Mouse (Mus musculus) right cerebral cortex, adult 2 months (tissue): ENCODE data around the gene Trpc4ap.
"Not testable (repeated sequence)": the region's sequence is repeated elsewhere in the genome, so short reads cannot be mapped to it uniquely, and the experiment has no call there.

Experiments used
- DNase-seq, 2 experiments: peaks; one replicate each; pipeline ENCODE4 v3.0.0; 2021 to 2022; ENCODE audit warnings: low spot score in 2 of 2

The Trpc4ap gene

DNA sequence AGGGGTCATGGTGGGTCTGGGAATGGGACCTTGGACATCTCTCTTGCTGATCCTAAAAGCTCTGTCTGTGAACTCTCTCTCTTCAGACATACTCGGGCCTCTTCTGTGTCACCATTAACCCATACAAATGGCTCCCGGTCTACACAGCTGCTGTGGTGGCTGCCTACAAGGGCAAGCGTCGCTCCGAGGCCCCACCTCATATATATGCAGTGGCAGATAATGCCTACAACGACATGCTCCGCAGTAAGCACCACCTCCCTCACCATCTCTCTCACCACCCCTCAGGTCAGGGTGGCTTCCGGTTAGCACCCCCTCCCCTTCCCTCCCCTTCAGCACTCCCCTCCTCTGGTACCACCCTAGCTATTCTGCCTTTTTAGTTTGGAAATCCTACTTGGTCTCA lies 78.2 kb downstream of the Trpc4ap start:
- no peak for DNase-seq

- DNase-seq = no peak
Observed at GRCm38 (mm10) chr2:155613326-155613755, 78.8 kb downstream of the Trpc4ap start.

DNA sequence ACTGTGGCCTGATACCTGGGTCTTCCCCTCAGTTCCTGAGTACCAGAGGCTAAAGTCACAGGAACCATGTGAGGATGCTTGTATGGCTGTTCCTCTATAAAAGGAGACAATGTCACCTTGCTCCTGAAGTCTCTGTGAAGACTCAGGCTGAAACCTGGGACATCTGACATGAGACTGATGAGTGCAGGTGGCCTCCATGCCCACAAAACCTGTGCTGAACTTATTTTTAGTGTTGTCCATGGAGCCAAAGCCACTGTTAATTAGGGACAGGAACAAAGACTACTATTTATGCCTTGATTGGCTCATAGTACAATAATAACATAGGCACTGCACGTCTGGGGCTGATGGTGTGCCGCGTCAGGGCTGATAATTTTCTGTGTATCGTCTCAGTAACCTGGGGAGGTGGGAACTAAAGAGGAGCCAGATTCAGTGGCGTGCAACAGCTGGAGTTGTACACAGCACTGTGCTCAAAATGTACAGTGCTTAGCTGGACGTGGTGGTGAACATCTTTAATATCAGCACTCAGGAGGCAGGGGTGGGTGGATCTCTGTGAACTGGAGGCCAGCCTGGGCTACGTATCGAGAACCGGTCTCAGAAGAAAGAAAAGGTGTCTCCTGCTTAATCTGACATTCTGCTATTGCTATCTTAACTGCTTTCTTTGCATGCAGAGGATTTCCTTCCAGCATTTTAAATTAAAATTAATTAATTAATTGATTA lies 80.2 kb downstream of the Trpc4ap start:
- DNase-seq = no peak

DNA sequence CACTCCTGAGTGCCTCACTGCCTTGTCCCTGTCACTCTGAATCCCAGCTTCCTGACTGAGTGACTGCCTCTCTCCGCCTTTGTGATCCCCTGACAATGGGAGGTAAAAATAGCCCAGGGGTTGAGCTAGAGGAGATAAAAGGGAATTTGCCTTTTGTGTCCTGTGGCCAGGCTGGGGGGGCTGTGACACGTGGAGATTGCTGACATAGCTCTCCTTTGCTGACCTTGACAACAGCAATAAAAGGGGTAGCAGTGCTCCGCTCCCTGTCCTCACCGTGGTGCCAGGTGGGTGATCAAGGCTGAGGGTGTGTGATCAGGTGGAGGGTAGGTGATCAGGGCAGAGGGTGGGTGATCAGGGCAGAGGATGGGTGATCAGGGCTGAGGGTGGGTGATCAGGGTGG lies 81.2 kb downstream of the Trpc4ap start, which contains the start of gene Myh7b:
TSS of gene Myh7b (plus strand) at position 235 of the 400 bp plus-strand sequence.
- DNase-seq = no peak

DNA sequence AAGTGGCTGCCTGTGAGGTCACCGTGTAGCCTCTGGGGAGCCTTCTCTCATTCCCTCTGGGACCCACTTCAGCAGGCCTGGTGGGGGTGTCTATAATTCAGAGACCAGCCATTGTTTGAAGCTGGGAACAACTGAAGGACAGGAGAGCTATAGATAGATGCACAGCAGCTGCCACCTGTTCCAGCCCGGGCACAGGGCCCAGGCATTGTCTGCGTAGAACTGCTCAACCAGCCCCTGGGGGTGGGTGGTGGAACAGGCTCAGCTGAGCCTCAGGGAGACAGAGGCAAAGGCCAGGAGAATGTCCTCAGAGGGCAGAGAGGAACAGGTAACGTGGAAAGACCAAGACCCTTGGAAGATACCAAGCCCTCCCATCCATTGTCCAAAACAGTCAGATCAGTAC lies 85.8 kb downstream of the Trpc4ap start:
- peak in 1 of 2 experiments; percentile 42 for DNase-seq

GRCm38 (mm10) chr2:155605236-155605589 lies 87.0 kb downstream of the Trpc4ap start:
- not testable (repeated sequence) for DNase-seq

DNA sequence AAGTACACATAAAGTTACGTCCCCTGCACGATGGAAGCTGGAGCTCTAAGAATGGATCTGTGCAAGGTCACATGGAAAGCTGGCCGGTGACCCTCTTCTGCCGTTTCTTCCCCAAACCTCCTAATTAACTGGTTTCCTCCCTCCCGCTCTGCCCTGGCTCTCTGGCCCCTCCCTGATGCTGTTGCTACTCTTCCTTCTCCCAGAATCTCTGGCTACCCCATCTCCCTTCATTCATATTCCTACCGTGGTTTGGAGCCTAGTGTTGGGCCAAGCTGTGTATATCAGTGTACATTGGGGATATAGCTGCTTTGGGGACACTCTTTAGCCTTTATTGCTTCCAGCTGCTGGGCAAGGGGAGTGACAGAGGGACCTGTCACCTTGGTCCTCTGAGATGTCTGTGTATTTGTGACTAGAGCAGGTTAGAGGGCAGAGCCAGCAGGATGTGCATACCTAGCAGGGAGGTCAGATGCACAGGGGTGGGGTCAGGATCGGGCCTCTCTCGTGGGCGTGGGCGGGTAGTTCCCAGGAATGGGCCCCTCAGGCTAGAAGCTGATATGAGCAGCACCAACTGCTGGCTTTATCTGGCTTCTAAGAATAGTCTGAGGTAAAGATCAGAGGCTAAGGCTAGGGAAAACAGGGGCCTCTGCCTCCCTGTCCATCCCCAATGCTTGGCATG lies 87.5 kb downstream of the Trpc4ap start:
- DNase-seq = no peak

GRCm38 (mm10) chr2:155603707-155604106 lies 88.5 kb downstream of the Trpc4ap start:
- no peak for DNase-seq

GRCm38 (mm10) chr2:155595516-155595915 lies 96.7 kb downstream of the Trpc4ap start:
- DNase-seq = no peak

DNA sequence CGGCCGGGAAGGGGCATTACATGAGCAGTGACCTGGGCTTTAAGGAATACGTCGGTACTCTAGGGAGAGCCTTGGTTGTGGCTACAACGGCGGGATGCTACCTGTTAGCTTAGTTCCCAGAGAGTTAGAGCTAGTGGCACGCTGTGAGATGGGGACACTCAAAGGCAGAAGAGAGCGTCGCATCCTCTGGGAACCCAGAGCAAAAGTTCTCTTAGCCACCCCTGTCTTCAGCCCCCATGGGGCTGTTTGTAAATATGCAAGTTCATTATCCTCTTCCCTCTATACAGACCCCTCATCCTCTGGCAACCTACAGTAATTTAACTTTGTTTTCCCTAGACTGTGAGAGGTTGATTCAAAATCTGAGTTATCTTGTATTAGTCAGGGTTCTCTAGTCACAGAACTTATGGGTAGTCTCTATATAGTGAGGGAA lies 99.3 kb downstream of the Trpc4ap start:
- DNase-seq = no peak

DNA sequence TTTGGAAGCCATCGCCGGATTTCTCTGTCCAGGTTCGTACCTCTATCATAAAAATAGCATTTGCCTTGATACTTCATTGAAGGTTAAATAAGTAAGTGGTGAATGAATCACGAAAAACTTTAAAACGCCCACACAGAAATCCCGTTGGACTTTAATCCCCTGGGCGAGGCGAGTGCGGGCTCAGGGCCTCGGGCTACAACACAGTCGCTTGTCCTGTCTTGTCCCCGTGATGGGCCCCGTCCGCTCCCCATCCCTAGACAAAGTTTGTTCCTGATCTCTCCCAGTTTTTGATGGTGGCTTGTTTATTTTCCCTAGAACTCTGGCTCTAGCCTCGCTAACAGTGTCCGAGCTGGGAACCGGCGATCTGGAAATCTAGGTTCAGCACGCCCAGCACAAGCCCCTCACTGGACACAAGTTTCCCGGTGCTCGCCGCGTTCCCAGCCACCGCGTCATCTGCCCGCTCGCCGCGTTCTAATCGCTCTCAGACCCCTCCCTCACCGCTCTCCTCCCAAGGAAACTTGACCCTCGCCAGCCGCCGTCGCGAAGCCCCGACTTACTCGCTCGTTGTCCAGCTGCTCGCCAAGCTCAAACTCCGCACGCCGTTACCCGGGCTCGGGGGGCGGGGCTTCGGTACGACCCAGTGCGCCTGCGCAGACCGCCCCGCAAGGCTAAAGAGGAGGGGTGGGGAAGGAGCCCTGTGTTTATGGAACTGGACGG lies 99.9 kb downstream of the Trpc4ap start, which contains the start of gene Gss:
TSS of gene Gss (minus strand) at position 674 of the 717 bp plus-strand sequence.
- DNase-seq = peak; percentile 98 to 99

DNA sequence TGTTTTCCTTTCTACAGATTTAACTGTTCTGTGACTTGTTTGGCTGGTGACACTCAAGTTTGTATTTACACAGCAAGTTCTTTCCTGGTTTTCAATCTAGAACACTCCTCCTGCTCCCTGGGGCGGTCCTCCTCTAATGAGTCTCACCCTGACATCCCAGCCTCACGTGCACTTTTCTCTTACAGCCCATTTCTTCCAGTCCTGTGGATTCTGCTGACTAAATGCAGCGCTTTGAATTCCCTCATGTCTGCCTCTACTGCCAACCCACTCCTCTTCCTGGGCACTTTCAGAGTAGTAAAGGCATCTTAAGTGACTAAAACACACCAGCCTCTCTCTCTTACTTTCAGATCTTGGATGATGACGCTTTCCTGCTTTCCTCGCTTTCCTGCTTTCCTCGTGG lies 100.5 kb downstream of the Trpc4ap start:
- DNase-seq = peak in 1 of 2 experiments; percentile 7

DNA sequence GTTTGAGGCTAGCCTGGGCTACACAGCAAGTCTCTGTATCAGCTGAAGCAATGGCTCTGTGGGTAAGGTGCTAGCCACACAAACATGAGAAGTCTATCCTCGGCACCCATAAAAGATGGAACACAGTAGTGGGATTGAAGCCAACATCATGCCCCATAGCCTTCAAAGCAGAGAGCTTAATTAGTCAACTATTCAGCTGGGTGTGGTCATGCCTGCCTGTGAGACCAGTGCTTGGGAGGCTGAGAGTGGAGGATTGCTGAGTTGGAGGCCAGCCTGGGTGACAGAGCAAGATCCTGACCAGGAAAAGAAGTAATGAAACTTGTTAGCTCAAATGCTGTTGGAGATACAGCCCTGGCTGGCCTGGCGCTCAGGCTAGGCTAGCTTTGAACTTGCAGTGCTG lies 101.3 kb downstream of the Trpc4ap start:
- DNase-seq = no peak

GRCm38 (mm10) chr2:155589521-155589920 lies 102.7 kb downstream of the Trpc4ap start:
- no peak for DNase-seq

- no peak for DNase-seq
Observed at GRCm38 (mm10) chr2:155588136-155588535, 104.0 kb downstream of the Trpc4ap start.

DNA sequence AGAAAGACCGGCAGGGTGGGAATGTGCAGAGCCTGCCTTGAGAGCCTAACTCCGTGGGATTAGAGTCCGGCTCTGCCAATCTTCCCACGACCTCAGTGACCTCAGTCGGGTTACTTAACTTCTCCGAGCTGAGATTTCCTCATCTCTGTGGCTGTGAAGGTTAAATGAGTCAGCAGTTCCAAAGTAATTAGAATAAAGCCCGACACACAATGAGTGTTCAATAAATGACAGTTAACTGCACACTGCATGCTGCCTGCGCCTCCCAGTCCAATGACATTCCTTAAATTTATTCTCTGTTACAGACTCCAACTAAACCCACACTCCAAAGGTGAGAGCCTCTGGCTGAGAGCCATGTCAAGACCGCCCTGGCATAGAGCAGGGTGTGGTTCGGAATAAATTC lies 106.7 kb downstream of the Trpc4ap start:
- DNase-seq = no peak

DNA sequence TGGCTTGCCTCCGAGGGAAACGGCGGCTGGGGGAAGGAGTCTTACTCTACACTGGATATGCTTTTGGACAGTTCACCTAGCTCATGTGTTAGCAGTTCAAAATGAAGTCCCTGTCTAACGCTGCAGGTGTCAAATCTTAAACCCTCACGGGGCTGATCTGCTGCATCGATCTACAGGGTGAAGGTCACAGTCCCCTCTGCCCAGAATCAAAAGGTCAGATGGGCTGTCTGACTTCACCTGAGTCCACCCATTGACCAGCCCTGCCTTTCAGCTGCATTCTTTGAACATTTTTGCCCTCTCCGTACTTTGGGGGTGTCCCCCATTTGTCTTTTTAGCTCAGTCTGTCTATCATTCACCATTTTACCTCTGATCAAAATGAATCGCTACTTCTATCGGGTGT lies 107.1 kb downstream of the Trpc4ap start:
- no peak for DNase-seq
